Mouse (Mus musculus): Measurements from ENCODE around the gene Foxd1. TPM values are rescaled to one million over a fixed set of nuclear protein-coding genes. Genes with fewer than 3 reads are reported as not detected.

Gene Foxd1
- polyA plus RNA-seq, 1 experiment from 2014 or later, result 0.46 TPM

- H3K4me2 ChIP-seq (ENCODE audit: low read length), result peak overlapping the region; percentile 64
- H3K36me3 ChIP-seq (ENCODE audit: control insufficient read depth, insufficient read depth), result no peaks in the 10 kb centered on the region
- H3K9ac ChIP-seq (replicated peaks; ENCODE audit: low read depth, low read length), result peak overlapping the region; percentile 22; the same call in 1 of the 2 replicates
- no peak for ATAC-seq
- H3K9me3 ChIP-seq (ENCODE audit: control insufficient read depth, low read length), result peaks cover 6% of the 10 kb centered on the region; the same call in 1 of the 2 replicates
- WGBS, result under 1% methylated on average over 67 of the region's 68 CpGs
- H3K27ac ChIP-seq (ENCODE audit: low read length), result no peak overlapping the region
- peak overlapping the region; percentile 39 for H3K4me3 ChIP-seq (replicated peaks; ENCODE audit: low read length)
- H3K27me3 ChIP-seq (replicated peaks; ENCODE audit: control insufficient read depth, insufficient read depth, low read length), result peaks cover 66% of the 10 kb centered on the region
- peaks cover 9% of the 10 kb centered on the region for H3K4me1 ChIP-seq (replicated peaks; ENCODE audit: control insufficient read depth, insufficient read depth, low read length)
These were observed 37.0 kb downstream of the Foxd1 start for GRCm38 (mm10) chr13:98390771-98391634.

DNA sequence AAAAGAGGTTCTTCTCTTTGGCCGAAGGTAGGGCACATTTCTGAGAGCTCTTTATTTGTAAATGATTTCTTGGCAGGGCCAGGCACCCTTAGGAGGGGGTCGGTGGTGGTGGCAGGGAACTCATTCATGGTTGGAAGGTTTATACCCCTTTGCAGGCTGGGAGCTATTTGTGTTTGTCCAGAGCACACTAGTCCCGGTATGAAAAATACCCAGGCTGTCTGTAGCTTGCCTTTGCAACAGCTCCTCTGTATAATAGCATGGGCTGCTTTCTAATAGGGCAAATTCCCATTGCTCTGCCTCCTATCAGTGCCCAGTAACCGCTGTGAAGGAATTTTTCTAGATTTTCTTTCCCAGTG is 37.6 kb downstream of the Foxd1 start:
- no peaks in the 10 kb centered on the region for H3K36me3 ChIP-seq (ENCODE audit: control insufficient read depth, insufficient read depth)
- peaks cover 60% of the 10 kb centered on the region for H3K27me3 ChIP-seq (replicated peaks; ENCODE audit: control insufficient read depth, insufficient read depth, low read length)
- no peak overlapping the region for H3K27ac ChIP-seq (ENCODE audit: low read length)
- peaks cover 2% of the 10 kb centered on the region; the same call in 1 of the 2 replicates for H3K9me3 ChIP-seq (ENCODE audit: control insufficient read depth, low read length)
- no peak overlapping the region for H3K9ac ChIP-seq (replicated peaks; ENCODE audit: low read depth, low read length)
- H3K4me2 ChIP-seq (ENCODE audit: low read length), result peak overlapping the region; percentile 64
- 2% methylated on average over 4 of the region's 4 CpGs for WGBS
- H3K4me1 ChIP-seq (replicated peaks; ENCODE audit: control insufficient read depth, insufficient read depth, low read length), result peaks cover 9% of the 10 kb centered on the region
- ATAC-seq, result no peak
- no peak overlapping the region for H3K4me3 ChIP-seq (replicated peaks; ENCODE audit: low read length)

DNA sequence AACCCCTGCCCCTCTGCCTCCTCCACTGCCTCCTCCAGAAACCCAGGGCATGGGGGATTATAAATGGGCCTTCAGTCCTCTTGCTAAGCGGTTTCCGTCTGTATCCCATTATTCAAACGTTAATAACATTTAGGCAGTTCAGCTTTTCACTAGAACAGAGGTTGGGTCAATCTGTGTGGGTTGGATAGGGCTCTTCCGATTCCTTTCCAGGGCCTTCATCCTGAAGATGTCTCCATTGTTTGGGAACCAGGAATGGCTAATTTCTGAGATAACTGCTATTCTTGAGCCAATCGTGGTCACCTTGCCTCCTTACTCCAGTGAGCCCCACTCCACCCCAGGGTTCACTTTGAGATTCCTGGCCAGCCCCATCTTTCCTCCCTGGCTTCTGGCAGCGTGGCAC is 38.0 kb downstream of the Foxd1 start:
- peaks cover 9% of the 10 kb centered on the region for H3K4me1 ChIP-seq (replicated peaks; ENCODE audit: control insufficient read depth, insufficient read depth, low read length)
- H3K9ac ChIP-seq (replicated peaks; ENCODE audit: low read depth, low read length), result no peak overlapping the region
- no peak overlapping the region for H3K4me2 ChIP-seq (ENCODE audit: low read length)
- peaks cover 57% of the 10 kb centered on the region for H3K27me3 ChIP-seq (replicated peaks; ENCODE audit: control insufficient read depth, insufficient read depth, low read length)
- no peak overlapping the region for H3K27ac ChIP-seq (ENCODE audit: low read length)
- H3K4me3 ChIP-seq (replicated peaks; ENCODE audit: low read length), result no peak overlapping the region
- no peaks in the 10 kb centered on the region for H3K9me3 ChIP-seq (ENCODE audit: control insufficient read depth, low read length)
- 19% methylated on average over 6 of the region's 6 CpGs for WGBS
- ATAC-seq, result no peak
- no peaks in the 10 kb centered on the region for H3K36me3 ChIP-seq (ENCODE audit: control insufficient read depth, insufficient read depth)

GRCm38 (mm10) chr13:98393356-98394070 is 39.5 kb downstream of the Foxd1 start:
- no peaks in the 10 kb centered on the region for H3K36me3 ChIP-seq (ENCODE audit: control insufficient read depth, insufficient read depth)
- H3K27ac ChIP-seq (ENCODE audit: low read length), result no peak overlapping the region
- 28% methylated on average over 10 of the region's 10 CpGs for WGBS
- H3K9me3 ChIP-seq (ENCODE audit: control insufficient read depth, low read length), result no peaks in the 10 kb centered on the region
- H3K27me3 ChIP-seq (replicated peaks; ENCODE audit: control insufficient read depth, insufficient read depth, low read length), result peaks cover 48% of the 10 kb centered on the region
- H3K4me2 ChIP-seq (ENCODE audit: low read length), result no peak overlapping the region
- H3K4me1 ChIP-seq (replicated peaks; ENCODE audit: control insufficient read depth, insufficient read depth, low read length), result peaks cover 9% of the 10 kb centered on the region
- no peak overlapping the region for H3K4me3 ChIP-seq (replicated peaks; ENCODE audit: low read length)
- no peak for ATAC-seq
- H3K9ac ChIP-seq (replicated peaks; ENCODE audit: low read depth, low read length), result no peak overlapping the region

Other genes with a start within 250 kb of the Foxd1 start
- 16.3 and 17.3 TPM in 2 replicates for gene Arhgef28, start 147.8 kb upstream of the Foxd1 start, polyA plus RNA-seq (2015; fragmentation: Nextera tagmentation; extraction: Ambion mirVana)
- gene Utp15, start 91.2 kb upstream of the Foxd1 start, polyA plus RNA-seq (2015; fragmentation: Nextera tagmentation; extraction: Ambion mirVana), result 37.3 and 38.9 TPM in 2 replicates
- gene Ankra2, start 91.2 kb upstream of the Foxd1 start, polyA plus RNA-seq (2015; fragmentation: Nextera tagmentation; extraction: Ambion mirVana), result 55.9 and 65.2 TPM in 2 replicates
- gene Gm21976, start 74.4 kb upstream of the Foxd1 start, polyA plus RNA-seq (2015; fragmentation: Nextera tagmentation; extraction: Ambion mirVana), result not detected in 2 replicates
- gene Btf3, start 37.2 kb upstream of the Foxd1 start, polyA plus RNA-seq (2015; fragmentation: Nextera tagmentation; extraction: Ambion mirVana), result 536 and 561 TPM in 2 replicates
- 0.60 and 1.3 TPM in 2 replicates for gene Gm10320, start 137.8 kb downstream of the Foxd1 start, polyA plus RNA-seq (2015; fragmentation: Nextera tagmentation; extraction: Ambion mirVana)